Mouse (Mus musculus) testis, adult 2 months (tissue): ENCODE measurements around the gene Fam83f.

ENCODE experiments used
- CTCF ChIP-seq: fragments of 200-500 bp; IDR thresholded peaks from 2 replicates; pipeline ENCODE4 v1.5.1; 2012; ENCODE audit warnings: low read depth, mild to moderate bottlenecking, inconsistent platforms, low read length, moderate library complexity; ENCODE audit not compliant: control insufficient read depth, insufficient read depth, insufficient replicate concordance
- POLR2A ChIP-seq: fragments of 200-500 bp; IDR thresholded peaks from 2 replicates; pipeline ENCODE4 v1.6.1; 2012; ENCODE audit warnings: low read depth, mild to moderate bottlenecking, inconsistent platforms, low read length, moderate library complexity; ENCODE audit not compliant: control insufficient read depth

DNA sequence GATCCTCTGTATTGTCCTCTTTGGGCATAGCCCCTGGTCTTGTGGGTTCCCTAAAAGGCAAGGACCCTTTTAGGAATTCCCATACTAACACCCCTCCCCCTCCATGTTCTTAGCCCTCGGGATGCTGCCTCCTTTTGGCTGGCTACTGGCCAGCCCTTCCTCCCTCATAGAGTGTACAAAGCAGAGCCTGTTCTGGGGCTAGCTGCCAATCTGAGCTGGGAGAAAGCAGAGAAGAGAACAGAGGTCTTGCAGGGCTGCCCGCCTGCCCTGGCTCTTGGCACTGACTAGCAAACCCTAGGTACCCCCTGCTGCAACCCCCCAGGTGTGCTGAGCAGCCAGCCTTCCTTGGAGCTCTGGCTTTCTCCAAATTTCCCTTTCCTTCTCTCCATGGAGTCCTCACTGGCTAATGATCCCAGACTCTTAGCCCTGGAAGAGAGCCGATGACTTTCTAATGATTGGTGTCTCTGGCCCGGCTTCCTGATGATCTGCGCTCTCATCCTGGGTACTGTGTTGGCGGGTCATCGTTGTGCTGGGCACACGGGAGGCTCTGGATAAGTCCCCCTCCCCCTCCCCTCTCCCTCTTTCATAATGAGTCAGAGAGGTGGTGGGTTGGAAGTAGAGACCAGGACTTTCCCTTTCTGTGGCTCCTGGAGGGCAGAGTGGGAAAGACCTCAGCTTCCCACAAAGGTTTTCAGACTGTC, 8.0 kb downstream of the Fam83f start:
- TF ChIP-seq CTCF (no peak), POLR2A (no peak)
